Mouse (Mus musculus): Measurements from ENCODE around the gene Rph3al.

Rph3al gene

DNA sequence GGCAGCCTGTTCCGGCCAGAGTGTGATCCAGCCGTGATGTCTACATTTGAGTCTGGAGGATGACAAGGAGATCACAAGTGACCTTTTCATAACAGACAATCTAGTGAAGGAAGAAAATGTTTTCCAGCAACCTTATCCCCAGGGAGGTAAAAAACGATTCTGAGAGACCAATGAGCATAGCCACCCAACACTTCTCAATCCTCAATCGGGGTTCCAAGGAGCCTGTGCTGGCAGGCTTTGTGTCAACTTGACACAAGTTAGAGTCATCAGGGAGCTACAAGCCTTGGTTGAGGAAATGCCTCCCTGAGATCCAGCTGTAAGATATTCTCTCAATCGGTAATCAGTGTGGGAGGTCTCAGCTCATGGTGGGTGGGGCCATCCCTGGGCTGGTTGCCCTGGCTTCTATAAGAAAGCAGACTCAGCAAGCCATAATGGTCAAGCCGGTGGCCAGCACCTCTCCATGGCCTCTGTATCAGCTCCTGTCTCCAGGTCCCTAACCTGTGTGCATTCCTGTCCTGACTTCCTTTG, at the start of gene Rph3al:
Gene Rph3al, minus strand, starts transcription at position 51 of the 528 bp plus-strand sequence.
- peak in 1 of 2 experiments; percentile 61 for DNase-seq (ENCODE audit: inconsistent age in 2 of 2, low spot score in 1 of 2)

DNA sequence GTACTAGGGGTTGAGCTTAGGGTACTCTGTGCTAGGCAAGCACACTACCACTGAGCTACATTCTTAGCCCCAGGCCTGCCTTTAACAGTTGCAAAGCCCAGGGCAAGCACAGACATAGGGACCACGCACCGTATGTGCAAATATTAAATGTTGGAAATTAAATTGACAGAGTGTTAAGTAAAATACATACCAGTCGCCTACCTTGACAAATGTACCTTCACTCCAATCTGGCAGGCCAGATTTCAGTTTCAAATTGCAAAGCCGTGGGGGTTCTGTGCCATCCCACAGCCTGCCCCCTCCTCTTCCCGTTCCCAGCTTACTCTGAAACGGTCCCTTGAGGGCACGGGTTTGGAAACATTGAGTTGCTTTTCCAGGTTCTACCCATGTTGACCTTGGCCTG, 47.7 kb upstream of the Rph3al start:
- no peak for DNase-seq (ENCODE audit: inconsistent age in 2 of 2, low spot score in 1 of 2)

DNA sequence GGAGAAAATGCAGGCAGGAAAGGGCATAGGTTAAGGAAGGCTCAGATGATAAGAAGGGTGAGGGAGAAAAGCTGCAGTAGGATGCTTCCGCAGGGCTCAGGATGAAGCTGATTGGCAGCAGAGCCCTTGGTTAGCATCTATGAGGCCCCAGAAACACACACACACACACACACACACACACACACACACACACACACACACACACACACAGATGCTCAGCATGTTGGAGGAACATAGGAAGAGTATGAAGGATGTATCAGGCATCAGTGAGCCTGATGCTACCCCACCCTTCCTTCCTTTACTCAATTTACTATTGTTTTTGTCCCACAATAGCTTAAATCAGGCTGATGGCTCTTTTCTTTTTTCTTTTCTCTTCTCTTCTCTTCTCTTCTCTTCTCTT, 46.4 kb upstream of the Rph3al start:
- no peak for DNase-seq (ENCODE audit: inconsistent age in 2 of 2, low spot score in 1 of 2)

DNA sequence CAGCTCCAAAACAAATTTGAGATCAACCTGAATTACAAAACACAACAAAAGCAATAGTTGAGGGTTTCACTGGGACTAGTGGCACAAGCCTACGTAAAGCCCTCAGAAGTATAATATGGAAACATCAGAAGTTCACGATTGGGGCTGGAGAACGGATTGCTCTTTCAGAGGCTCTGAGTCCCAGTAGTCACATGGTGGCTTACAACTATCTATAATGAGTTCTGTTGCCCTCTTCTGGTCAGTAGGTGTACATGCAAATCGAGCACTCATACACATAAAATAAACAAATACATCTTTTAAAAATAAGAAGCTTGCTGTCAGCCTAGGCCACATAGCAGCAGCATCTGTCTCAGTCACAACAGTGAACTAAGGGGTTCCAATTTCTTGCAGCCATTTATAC, 45.0 kb upstream of the Rph3al start:
- DNase-seq (ENCODE audit: inconsistent age in 2 of 2, low spot score in 1 of 2): no peak

DNA sequence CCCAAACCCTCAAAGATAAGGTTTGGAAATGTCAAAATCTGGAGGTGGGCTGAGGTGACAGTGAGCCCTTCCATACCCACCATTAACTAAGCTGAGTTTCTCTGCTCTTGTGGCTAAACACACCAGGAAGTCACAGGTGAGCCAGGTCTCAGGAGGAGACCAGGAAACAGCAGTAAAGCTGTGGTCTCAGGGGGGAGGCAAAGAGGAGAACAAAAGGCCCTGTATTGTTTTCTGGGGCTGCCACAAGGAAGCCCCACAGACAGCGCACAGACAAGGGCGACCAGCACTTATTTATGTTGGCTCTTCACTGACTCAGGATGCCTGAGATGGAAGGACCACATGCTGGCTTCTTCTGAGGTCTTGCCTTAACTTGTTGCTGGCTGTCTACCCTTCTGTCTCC, 42.2 kb upstream of the Rph3al start:
- no peak for DNase-seq (ENCODE audit: inconsistent age in 2 of 2, low spot score in 1 of 2)

DNA sequence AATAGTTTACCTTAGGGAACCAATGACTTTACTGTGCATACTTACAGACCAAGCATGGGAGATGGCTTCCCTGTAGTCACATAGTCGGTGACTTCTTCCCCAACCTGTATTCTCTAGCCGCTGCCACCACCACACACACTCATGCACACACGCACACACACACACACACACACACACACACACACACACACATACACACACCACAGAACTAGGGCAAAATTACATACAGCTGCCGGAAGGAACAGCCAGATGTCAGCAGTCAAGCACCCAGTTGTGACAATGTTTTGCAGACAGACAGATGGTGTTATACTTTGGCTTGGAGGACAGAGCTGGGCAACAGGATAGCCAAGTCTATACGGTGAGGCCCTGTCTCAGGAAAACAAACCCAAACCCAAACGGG, 39.8 kb upstream of the Rph3al start:
- no peak for DNase-seq (ENCODE audit: inconsistent age in 2 of 2, low spot score in 1 of 2)

DNA sequence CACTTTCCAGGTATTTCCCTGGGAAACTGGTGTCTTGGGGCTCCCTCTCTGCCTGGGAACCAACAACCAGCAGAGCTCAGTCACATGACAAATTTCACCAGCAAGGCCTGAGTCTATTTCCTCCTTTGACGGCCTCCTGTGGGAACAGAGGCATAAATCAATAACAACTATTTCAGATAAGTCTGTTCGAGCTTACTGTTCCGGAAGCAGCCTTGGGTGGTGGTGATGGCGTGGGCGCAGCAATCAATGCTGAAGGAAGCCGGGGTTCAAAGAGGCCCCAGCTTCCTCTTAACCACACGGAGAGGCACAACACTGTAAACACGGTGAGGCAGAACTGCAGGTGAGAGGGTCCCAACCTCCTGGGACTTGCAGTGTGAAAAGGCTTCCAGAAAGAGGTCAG, 38.5 kb upstream of the Rph3al start:
- DNase-seq (ENCODE audit: inconsistent age in 2 of 2, low spot score in 1 of 2): peak; percentile 42 to 59

DNA sequence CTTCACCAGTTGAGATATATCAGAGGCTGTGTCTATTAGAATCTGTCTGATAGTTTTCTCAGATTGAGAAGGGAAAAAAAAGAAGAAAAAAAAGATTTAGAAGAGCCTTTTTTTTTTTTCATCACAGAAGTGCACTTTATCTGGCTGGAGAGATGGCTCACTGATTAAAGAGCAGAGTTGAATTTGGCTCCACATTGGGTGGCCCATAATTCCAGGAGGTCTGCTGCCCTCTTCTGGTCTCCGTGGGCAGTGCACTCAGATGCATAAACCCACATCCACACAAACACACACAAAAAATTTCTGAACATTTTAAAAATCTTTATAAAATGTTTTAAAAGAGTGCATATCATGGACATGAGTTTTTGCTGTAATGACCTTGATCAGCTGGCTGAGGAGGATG, 35.8 kb upstream of the Rph3al start:
- DNase-seq (ENCODE audit: inconsistent age in 2 of 2, low spot score in 1 of 2): no peak

DNA sequence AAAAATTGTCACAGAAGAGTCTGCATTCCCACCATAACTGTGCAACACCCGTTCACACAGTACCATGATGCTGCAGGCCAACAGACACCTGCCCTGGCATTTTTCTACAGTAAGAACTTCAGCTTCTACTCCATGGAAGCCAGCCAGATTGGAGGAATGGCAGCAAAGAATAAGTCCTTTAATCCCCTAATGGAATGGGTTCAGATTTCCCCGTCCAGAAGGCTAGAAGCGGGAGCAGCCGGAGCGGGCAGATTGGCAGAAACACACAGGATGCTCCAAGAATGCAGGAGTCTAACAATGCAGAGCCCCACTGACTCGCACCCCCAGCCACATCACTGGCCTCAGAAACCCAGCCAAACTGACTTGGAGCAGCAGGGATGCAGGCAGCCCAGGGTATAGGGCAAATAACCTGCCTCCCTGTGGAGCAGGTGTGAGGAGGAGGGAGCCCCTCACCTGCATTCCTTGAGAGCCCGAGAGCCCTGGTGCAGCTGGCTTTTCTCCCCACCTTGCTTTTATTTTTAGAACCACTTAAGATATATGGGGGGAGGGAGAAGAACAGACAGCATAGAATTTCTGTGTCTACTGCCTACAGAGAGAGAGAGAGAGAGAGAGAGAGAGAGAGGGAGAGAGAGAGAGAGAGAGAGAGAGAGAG, 34.8 kb upstream of the Rph3al start:
- no peak for DNase-seq (ENCODE audit: inconsistent age in 2 of 2, low spot score in 1 of 2)

DNA sequence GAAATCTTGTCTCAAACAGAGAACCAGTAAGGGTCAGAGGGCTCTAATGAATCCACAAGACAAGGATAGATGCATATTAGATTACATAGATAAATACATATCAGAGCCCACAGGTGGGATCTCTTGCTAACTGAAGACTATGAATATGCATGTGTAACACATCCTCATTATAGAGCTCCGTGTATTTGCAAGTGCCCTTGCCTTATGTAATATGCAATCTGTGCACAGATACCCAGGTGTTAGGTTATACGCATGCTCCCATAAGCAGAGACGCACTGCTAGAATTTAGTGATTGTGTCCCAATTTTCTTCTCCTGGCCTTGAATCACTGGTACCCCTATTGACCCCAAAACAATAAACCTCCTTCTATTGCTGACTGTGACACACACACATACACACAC, 34.0 kb upstream of the Rph3al start:
- no peak for DNase-seq (ENCODE audit: inconsistent age in 2 of 2, low spot score in 1 of 2)

DNA sequence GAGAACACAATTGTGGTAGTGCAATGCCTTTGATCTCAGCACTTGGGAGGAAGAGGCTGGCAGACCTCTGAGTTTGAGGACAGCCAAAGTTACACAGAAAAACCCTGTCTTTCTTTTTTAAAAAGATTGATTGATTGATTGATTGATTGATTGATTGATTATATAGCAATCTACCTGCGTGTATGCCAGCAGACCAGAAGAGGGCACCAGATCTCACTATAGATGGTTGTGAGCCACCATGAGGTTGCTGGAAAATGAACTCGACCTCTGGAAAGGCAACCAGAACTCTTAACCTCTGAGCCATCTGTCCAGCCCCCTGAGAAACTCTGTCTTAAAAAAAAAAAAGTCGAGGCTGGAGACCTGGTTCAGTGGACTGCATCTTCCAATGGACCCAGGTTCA, 32.4 kb upstream of the Rph3al start:
- no peak for DNase-seq (ENCODE audit: inconsistent age in 2 of 2, low spot score in 1 of 2)

DNA sequence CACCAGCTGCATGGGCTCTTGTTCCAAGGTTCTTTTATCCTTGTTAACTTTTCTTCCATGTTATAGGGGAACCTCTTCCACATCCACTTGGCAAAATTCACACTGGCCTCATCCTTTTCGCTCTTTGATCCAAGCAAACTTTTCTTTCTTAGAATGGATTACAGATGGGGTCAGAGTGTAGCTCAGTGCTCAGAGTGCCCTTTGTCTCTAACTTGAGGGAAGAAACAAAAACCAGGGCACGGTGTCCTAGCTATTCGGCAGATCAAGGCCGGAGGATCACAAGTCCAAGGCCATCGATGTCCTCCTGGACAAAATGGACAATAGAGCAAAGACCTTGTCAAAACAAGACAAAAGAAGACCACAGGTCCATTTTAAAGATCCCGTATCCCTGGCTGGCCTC, 30.5 kb upstream of the Rph3al start:
- no peak for DNase-seq (ENCODE audit: inconsistent age in 2 of 2, low spot score in 1 of 2)

DNA sequence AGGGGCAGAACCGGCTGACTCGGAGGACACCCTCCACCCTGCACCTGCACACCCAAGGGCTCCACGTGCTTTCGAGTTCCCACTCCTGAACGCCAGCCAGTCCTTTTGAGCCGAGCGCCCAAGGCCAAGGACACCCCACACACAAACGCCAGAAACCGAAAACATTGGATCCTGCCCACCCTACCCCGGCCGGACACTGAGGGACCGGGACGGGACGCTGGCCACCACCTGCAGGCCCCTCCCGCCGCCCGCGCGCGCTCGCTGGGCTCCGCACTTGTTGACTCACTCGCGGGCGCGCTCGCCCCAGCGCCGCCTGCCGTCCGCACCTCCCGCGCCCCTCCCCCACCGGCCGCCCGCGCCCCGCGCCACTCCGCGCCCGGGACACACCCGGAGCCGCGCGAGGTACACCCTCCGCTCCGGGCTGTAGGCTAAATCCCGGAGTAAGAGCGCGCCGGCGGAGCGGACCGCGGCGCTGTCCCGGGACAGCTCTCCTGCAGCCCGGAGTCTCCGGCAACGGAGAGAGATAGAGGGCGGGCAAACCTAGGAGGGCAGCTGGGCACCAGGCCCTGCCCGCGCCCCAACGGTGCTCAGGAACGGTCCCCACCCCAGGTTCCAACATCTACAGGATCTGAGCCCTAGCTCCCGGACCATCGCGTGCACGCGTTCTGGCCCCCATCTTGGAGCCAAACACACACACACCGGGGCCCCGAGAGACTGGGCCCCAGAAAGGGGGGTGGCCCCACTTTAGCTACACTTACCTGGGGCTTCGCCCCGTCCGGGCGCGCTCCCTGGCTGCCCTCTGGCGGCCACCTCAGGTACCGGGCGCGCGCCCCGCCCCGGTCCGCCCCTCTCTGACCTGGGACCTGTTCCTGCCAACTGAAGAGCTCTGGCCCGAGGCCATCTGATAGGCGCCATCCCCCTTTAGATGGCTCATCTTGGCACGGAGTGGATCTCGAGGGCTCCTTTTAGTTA, 28.5 kb upstream of the Rph3al start:
- peak; percentile 94 to 97 for DNase-seq (ENCODE audit: inconsistent age in 2 of 2, low spot score in 1 of 2)

DNA sequence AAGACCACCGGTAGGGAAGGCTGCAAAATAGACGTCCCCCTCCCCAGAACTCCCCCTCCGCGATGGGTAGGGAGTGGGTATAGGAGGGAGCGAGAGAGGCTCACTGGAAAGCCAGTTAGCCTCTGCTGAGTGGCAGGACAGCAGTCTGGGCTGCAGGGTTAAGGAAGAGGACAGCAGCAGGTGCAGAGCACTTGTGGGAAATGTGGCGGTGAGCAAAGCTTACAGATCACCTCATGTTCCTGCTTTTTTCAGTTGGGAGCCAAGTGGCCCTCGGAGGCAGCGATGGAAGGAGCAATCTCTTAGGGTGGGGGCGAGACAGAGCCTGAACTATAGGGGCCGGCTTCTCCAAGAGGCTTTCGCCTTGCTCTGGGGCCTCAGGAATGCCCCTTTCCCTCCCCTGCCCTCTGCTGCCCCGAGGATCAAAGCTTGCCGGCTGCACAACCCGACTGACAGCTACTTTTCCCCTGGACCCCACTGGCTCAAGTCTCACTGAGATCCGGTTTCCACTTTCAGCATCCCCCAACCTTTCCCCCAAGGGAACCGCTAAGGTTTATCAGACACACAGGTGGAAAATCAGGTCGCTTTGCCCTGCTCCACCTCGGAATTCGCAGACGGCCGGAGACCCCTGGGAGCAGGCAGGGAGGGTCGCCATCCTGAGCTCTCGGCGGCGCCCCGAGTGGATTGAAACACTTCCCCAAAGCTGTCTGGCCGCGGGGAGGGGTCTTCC, 27.6 kb upstream of the Rph3al start:
- DNase-seq (ENCODE audit: inconsistent age in 2 of 2, low spot score in 1 of 2): peak in 1 of 2 experiments; percentile 54

DNA sequence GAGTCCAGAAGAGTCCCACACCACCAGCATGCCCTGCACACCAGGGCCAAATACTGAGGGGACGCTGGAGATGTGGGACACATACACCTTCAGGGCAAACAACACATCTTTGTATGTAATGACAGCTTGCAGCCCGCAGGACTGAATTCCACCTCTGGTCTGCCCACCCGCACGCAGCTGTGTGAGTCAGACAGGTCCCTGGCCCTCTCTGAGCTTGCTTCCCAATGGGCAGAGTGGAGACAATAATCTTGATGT, 26.2 kb upstream of the Rph3al start:
- DNase-seq (ENCODE audit: inconsistent age in 2 of 2, low spot score in 1 of 2): no peak

DNA sequence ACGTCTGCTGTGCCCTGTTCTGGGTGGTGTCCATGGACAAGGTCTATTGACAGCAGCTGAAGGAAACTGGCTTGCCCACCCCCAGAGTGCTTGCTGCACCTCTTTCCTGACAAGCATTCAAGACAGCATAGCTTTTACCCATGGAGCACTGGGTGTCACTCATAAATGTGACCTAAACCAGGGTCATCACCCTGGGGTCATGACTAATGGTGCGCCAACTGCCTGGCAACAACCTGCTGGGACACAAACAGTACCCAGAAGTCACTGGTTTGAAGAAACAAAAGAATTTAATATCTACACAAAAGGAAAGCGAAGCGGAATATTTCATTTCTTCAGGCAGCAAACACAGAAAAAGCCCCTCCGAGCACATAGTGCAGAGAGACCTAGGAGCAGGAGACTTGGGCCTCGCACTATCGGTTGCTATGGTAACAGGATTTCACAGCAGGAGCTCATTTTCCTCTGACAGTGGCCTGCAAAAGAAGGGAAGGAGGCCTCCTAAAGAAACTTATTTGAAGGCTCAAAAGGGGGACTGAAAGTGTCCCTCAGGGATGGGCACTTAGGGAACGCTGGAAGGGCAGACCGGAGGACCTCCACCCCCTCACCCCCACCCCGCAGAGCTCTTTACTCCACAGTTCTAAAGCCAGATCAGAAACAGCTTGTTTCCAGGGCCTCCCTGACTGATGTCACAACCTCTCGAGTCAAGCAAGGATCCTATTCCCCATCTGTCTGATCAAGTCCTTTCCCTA, 25.7 kb upstream of the Rph3al start:
- DNase-seq (ENCODE audit: inconsistent age in 2 of 2, low spot score in 1 of 2): peak; percentile 57 to 81

DNA sequence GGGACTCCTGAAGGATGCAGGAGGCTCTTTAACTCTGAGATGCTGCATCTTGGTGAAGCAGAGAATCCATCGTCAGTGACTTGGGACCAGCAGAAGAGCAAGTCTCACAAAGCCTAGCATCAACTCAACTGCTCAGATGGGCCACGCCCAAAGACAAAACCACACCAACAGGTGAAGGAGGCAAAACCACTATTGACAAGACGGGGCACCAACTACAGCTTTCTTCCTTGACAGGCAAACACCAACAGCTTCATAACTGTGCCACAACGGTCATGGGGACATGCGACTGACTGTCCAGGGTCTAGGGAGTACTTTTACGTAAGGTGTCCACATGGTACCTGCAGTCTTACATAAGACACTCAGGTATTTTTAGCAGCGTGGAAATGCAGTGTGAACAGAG, 23.6 kb upstream of the Rph3al start:
- peak in 1 of 2 experiments; percentile 29 for DNase-seq (ENCODE audit: inconsistent age in 2 of 2, low spot score in 1 of 2)

DNA sequence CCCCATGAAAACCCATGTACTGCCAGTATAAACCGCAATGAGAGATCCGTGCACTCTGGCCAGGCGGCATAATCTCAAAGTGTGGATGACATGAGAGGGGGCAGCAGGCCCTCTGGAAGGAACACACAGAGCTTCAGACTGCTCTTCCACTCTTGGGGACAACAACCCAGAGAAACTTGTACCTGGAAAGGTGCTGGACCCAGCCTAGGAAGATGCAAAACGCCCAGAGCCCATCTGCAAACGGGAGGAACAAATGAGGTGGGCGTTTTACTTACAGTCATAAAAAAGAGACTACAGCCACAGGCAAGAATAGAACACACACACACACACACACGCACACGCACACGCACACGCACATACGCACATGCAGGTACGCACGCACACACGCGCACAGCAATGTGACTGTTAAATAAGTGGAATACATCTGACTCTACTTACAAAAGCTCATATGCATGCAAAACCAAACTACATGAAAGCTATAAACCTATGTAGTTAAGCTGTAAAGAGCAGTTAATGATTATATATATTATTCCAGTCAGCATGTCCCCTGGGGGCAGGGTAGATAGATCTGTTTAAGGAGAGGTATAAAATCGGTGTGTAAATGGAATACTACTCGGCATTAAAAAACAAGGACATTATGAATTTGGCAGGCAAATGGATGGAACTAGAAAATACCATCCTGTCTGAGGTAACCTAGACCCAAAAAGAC, 19.0 kb upstream of the Rph3al start:
- DNase-seq (ENCODE audit: inconsistent age in 2 of 2, low spot score in 1 of 2): peak in 1 of 2 experiments; percentile 20

DNA sequence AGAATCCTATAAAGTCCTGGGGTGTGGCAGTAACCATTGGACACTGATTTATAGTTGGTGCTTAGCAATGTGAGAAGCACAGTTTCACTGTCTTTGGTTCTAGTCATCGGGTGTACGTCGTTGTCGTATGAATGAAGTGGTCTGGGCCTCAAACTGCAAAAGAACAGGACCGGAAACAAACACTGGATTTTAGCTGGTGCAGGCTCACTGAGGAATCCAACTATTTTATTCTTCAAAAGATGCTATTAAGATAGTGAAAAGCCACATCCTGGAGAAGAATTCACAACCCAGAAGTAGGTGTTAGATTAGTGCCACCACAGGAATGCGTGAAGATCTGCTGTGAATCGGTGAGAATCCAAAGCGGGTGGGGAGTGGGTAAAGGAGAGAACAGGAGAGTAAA, 18.4 kb upstream of the Rph3al start:
- DNase-seq (ENCODE audit: inconsistent age in 2 of 2, low spot score in 1 of 2): peak in 1 of 2 experiments; percentile 24

DNA sequence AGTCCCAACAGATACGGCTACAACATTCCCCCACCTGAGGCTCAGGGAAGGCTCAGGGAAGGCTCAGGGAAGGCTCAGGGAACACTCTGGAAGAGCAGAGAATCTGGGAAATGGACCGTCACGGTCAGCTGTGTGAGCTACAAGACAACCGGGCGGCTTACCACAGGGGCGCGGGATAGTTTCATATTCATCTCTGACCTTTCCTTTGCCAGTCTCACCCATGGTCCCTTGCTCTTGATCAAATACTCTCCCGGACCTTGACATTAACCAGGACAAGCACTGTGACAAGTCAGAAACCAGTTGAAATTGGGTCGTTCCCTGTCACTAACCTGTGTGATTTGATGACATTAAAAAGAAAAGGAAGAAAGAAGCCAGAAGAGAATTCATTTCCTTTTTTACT, 16.7 kb upstream of the Rph3al start:
- peak; percentile 75 to 89 for DNase-seq (ENCODE audit: inconsistent age in 2 of 2, low spot score in 1 of 2)
